Mouse (Mus musculus) lung, embryonic 14.5 days (tissue): ENCODE results near the gene Crabp1. TPM values are rescaled to one million over a fixed set of nuclear protein-coding genes. Genes with fewer than 3 reads are reported as not detected.

Experiments used
- ATAC-seq: fragments of 200-750 bp; cut with Nextera tagmentation; 2 replicates; pipeline ENCODE4 v1.8.0; 2017; ENCODE audit warnings: mild to moderate bottlenecking, moderate TSS enrichment, moderate library complexity; ENCODE audit not compliant: insufficient read depth
- DNase-seq: peaks from one replicate; pipeline ENCODE4 v3.0.0-alpha.2; 2015
- H3K27ac ChIP-seq: fragments of 300-500 bp; sonication (generic); 2 replicates; pipeline ENCODE4 v1.5.1; 2014; ENCODE audit warnings: low read depth, mild to moderate bottlenecking, moderate library complexity
- H3K27me3 ChIP-seq: fragments of 300-500 bp; sonication (generic); 2 replicates; pipeline ENCODE4 v1.6.1; 2014; ENCODE audit warnings: low read length, control low read depth; ENCODE audit not compliant: insufficient read depth
- H3K36me3 ChIP-seq: fragments of 300-500 bp; sonication (generic); 2 replicates; pipeline ENCODE4 v1.6.1; 2014; ENCODE audit warnings: control low read depth; ENCODE audit not compliant: insufficient read depth
- H3K4me1 ChIP-seq: fragments of 300-500 bp; sonication (generic); 2 replicates; pipeline ENCODE4 v1.6.1; 2014; ENCODE audit warnings: antibody characterized with exemption, control low read depth; ENCODE audit not compliant: insufficient read depth
- H3K4me2 ChIP-seq: fragments of 300-500 bp; sonication (generic); 2 replicates; pipeline ENCODE4 v1.6.1; 2014; ENCODE audit warnings: mild to moderate bottlenecking
- H3K4me3 ChIP-seq: fragments of 300-500 bp; sonication (generic); 2 replicates; pipeline ENCODE4 v1.5.1; 2014; ENCODE audit warnings: low read depth, low read length
- H3K9ac ChIP-seq: fragments of 300-500 bp; sonication (generic); 2 replicates; pipeline ENCODE4 v1.6.1; 2014
- H3K9me3 ChIP-seq: fragments of 300-500 bp; sonication (generic); 2 replicates; pipeline ENCODE4 v1.6.1; 2016; ENCODE audit warnings: low read depth, low read length, control low read depth
- CTCF ChIP-seq: IDR thresholded peaks from 2 replicates; pipeline ENCODE4 v1.5.1; 2016; ENCODE audit warnings: antibody characterized with exemption, low read depth
- WGBS: fragments of 180-500 bp; shearing (Covaris S2); extraction: QIAGEN DNeasy Blood & Tissue Kit; methylation state at CpG from one replicate; pipeline ENCODE4 v1.1.7; 2014; 5-methylcytosine and 5-hydroxymethylcytosine counted together
- polyA plus RNA-seq: library from polyadenylated mRNA; unstranded; fragments of >200 nt; fragmentation: Nextera tagmentation; extraction: Ambion mirVana; gene quantifications from 2 replicates; pipeline ENCODE4 v1.2.1, GENCODE M21; 2014

The Crabp1 gene
- polyA plus RNA-seq, result 13.2 and 15.1 TPM in 2 replicates

DNA sequence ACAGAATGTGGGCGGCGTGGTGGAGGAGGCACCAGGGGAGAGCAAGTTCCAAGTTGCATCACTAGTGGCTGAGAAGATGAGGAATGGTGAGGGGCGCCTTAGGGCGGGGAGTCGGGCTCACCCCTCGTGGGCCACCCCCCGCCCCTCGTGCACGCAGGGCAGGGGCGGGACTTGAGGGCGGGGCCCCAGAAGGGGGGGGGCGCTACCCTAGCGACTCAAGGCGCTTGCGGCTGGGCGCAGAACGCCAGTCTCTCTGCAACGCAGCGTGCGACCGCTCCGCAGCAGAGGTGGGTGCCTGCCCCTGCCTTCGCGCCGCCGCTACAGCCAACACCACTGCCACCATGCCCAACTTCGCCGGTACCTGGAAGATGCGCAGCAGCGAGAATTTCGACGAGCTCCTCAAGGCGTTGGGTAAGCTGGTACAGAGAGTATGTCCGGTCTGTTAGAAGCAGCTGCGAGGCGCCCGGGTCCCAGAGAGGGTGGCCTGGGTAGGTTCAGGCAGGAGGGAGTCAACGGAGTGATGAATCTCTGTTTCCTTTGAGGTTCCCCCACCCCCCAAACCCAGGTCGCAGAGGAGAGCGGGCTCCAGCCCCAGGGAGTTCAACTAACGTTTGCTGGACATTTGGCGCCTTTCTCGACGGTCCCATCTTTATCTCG, at the start of gene Crabp1:
Crabp1 (plus strand) TSS at position 188 of the 657 bp plus-strand sequence.
- ATAC-seq, result peak; percentile 77
- under 1% methylated on average over 44 of the region's 45 CpGs for WGBS
- Histone ChIP-seq H3K4me1 (0 out of 2 replicates have a peak, but pooled peaks cover 4% of the 10 kb centered on the region), H3K27ac (no peak within 1 kb of the TSS), H3K4me3 (peak within 1 kb of the TSS; percentile 39), H3K9ac (peak within 1 kb of the TSS; percentile 43), H3K36me3 (no peaks in the 10 kb centered on the region), H3K27me3 (peaks cover 53% of the 10 kb centered on the region), H3K4me2 (peak within 1 kb of the TSS; percentile 72), H3K9me3 (no peaks in the 10 kb centered on the region)
- peak; percentile 59 for DNase-seq
- TF ChIP-seq CTCF, result no peak

DNA sequence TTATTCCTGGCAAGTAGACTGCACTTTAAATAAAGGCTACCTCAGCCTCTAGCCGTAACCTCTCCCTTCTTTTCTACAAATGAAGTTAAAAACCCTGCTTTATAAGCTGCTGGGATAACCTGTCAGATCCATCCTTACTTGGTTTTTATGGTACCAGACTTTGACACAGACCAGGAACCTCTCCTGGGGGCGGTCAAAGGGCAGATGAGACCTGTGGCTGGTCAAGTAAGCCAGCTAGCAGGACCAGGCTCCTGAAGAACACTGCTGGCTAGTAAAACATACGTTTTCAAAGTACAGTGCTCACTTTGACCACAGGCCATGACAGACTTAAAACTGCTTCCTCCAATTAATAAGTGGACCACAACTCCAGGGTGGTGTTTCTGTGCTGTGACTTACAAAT, 48.8 kb upstream of the Crabp1 start:
- no peak for ATAC-seq

DNA sequence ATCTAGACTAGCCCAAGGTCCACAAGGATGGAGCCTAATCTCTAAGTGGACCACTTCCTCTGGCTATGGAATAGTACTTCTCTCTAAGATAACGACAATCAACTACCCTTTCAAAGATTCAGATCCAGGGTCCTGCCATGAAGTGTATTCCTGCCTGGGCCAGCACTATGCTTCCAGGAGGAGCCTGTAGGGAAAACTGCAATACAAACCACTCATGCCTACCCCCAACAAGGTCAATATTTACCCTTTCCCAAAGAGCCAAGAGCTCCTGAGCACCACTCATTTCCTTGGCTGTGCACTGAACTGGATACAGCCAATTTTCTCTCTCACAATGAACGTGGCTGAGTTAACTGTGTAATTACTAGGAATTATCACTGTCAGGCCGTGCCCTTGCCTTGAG, 47.0 kb upstream of the Crabp1 start:
- peaks cover 73% of the 10 kb centered on the region for H3K36me3 ChIP-seq
- no peaks in the 10 kb centered on the region for H3K27me3 ChIP-seq
- WGBS, result 56% methylated on average over 3 of the region's 3 CpGs
- H3K4me2 ChIP-seq, result no peak overlapping the region
- H3K9ac ChIP-seq, result no peak overlapping the region
- TF ChIP-seq CTCF, result no peak
- no peaks in the 10 kb centered on the region for H3K4me1 ChIP-seq
- peak; percentile 58; the same call in 1 of the 2 replicates for ATAC-seq
- H3K27ac ChIP-seq, result peak overlapping the region; percentile 4; the same call in 1 of the 2 replicates
- H3K4me3 ChIP-seq, result no peak overlapping the region
- DNase-seq, result peak; percentile 37
- H3K9me3 ChIP-seq, result no peaks in the 10 kb centered on the region

More for the DNA sequence above, 48.8 kb upstream of the Crabp1 start:
- H3K4me3 ChIP-seq, result no peak overlapping the region
- H3K9me3 ChIP-seq, result no peaks in the 10 kb centered on the region
- H3K27ac ChIP-seq, result no peak overlapping the region
- no peaks in the 10 kb centered on the region for H3K27me3 ChIP-seq
- TF ChIP-seq CTCF, result no peak
- 87% methylated on average over 3 of the region's 3 CpGs for WGBS
- peaks cover 72% of the 10 kb centered on the region for H3K36me3 ChIP-seq
- no peak overlapping the region for H3K9ac ChIP-seq
- H3K4me2 ChIP-seq, result no peak overlapping the region
- DNase-seq, result no peak
- no peaks in the 10 kb centered on the region for H3K4me1 ChIP-seq

DNA sequence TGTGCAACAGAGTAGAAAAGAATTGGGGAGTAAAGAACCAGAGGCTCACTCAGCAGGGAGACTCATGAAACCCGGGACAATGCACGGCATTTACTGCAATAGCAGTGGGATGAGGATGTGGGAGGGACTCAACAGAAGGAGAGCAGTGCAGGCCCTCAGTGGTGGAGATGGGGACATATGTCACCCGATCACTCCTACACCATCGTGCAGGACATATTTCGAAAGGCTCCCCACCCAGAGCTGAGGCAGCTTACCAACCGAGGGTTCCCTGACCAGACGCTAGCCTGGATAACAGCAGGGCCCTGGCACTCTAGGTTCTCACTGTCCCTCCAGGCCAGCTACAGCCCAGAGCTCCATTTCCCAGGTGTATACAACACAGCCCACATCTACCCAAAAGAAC, 42.4 kb upstream of the Crabp1 start:
- no peak overlapping the region for H3K4me3 ChIP-seq
- H3K4me2 ChIP-seq, result no peak overlapping the region
- H3K27me3 ChIP-seq, result no peaks in the 10 kb centered on the region
- H3K9ac ChIP-seq, result no peak overlapping the region
- TF ChIP-seq CTCF, result no peak
- peaks cover 82% of the 10 kb centered on the region for H3K36me3 ChIP-seq
- DNase-seq, result no peak
- 83% methylated on average over 7 of the region's 7 CpGs for WGBS
- no peak for ATAC-seq
- no peaks in the 10 kb centered on the region for H3K4me1 ChIP-seq
- H3K27ac ChIP-seq, result no peak overlapping the region
- no peaks in the 10 kb centered on the region for H3K9me3 ChIP-seq

DNA sequence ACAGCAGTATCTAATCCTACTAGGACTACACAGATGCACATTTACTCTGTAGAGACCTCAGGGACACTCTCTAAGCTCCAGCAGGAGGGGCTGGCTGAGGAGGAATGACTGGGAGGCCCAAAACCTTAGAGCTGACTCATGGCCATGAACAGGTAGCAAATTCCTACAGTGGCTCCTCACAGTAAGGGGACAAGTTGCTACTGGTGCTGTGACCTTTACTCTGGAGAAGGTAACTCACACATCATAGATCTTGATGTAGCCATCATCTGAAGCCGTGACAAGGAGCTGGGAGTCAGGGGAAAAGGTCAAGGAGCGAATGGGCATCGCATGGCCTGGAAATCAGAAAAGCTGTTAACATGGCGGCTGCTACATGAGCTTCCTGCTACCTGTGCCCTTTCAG, 42.0 kb upstream of the Crabp1 start:
- 80% methylated on average over 4 of the region's 4 CpGs for WGBS
- Histone ChIP-seq H3K9me3 (no peaks in the 10 kb centered on the region), H3K27ac (no peak overlapping the region), H3K4me2 (no peak overlapping the region), H3K36me3 (peaks cover 87% of the 10 kb centered on the region), H3K4me1 (no peaks in the 10 kb centered on the region), H3K9ac (no peak overlapping the region), H3K4me3 (no peak overlapping the region), H3K27me3 (no peaks in the 10 kb centered on the region)
- ATAC-seq (no peak), DNase-seq (no peak)
- no peak for TF ChIP-seq CTCF

DNA sequence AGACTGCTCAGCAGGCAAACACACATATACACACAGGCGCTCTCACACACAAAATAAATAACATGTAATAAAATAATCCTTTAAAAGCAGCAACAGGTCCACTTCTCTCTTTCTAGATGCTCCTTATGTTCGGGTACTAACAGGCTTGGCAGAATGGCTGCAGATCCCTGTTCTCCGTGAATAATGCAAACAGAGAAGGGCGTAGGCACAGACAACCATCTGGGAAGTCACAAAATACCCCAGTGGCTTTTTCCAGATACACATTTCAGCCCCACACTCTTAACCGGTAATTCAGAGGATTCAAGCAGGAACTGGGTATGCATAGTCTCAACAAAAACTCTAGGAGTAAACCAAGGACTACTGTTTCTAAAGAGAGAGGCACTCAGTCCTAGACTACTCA, 38.2 kb upstream of the Crabp1 start:
- no peak for TF ChIP-seq CTCF
- no peak overlapping the region for H3K4me2 ChIP-seq
- no peaks in the 10 kb centered on the region for H3K27me3 ChIP-seq
- ATAC-seq, result no peak
- no peak overlapping the region for H3K9ac ChIP-seq
- H3K4me3 ChIP-seq, result no peak overlapping the region
- H3K36me3 ChIP-seq, result peaks cover 80% of the 10 kb centered on the region
- no peak overlapping the region for H3K27ac ChIP-seq
- no peaks in the 10 kb centered on the region for H3K4me1 ChIP-seq
- DNase-seq, result no peak
- no peaks in the 10 kb centered on the region for H3K9me3 ChIP-seq
- 80% methylated on average over 5 of the region's 5 CpGs for WGBS

DNA sequence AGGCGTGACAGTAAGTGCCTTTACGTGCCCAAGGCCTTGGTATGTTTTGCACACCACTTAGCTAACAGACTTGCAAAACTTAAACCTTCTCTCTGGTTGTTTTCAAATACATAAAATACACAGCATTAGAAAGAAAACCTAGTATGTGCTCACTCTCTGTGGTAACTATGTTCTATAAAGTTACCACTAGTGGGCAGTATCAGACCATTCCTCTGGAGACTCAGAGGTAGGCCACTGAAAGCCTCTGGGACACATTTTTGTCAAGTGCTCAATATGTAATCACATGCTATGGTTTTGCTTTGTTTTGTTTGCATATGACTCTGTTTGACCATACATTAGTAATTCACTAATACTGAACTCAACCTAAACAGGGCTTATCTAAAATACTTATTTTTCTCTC, 32.4 kb upstream of the Crabp1 start:
- H3K27ac ChIP-seq, result no peak overlapping the region
- H3K36me3 ChIP-seq, result peaks cover 24% of the 10 kb centered on the region
- no peak overlapping the region for H3K4me2 ChIP-seq
- 89% methylated on average over 2 of the region's 2 CpGs for WGBS
- no peaks in the 10 kb centered on the region for H3K9me3 ChIP-seq
- no peak overlapping the region for H3K4me3 ChIP-seq
- 0 out of 2 replicates have a peak, but pooled peaks cover 2% of the 10 kb centered on the region for H3K4me1 ChIP-seq
- H3K9ac ChIP-seq, result no peak overlapping the region
- H3K27me3 ChIP-seq, result no peaks in the 10 kb centered on the region
- peak; percentile 71 for TF ChIP-seq CTCF
- DNase-seq (peak; percentile 80), ATAC-seq (no peak)
